Mouse (Mus musculus): ENCODE data around the gene Ptpn12.

The Ptpn12 gene

GRCm38 (mm10) chr5:21030226-21030625, 25.5 kb downstream of the Ptpn12 start:
- DNase-seq (ENCODE audit: extremely low read depth, low read depth): peak; percentile 87

- no peak for DNase-seq (ENCODE audit: extremely low read depth, low read depth)
These were observed 38.6 kb downstream of the Ptpn12 start for GRCm38 (mm10) chr5:21017075-21017474.

GRCm38 (mm10) chr5:21010908-21011307, 44.8 kb downstream of the Ptpn12 start:
- DNase-seq (ENCODE audit: extremely low read depth, low read depth): no peak

GRCm38 (mm10) chr5:21002723-21003122, 53.0 kb downstream of the Ptpn12 start:
- DNase-seq (ENCODE audit: extremely low read depth, low read depth): peak; percentile 100

- DNase-seq (ENCODE audit: extremely low read depth, low read depth): peak; percentile 57
These were observed 53.9 kb downstream of the Ptpn12 start for GRCm38 (mm10) chr5:21001622-21002315.

- no peak for DNase-seq (ENCODE audit: extremely low read depth, low read depth)
These were observed 57.3 kb downstream of the Ptpn12 start for GRCm38 (mm10) chr5:20998427-20998826.

- DNase-seq (ENCODE audit: extremely low read depth, low read depth): no peak
These were observed 58.2 kb downstream of the Ptpn12 start for GRCm38 (mm10) chr5:20997555-20997954.

GRCm38 (mm10) chr5:20990062-20990809, 65.5 kb downstream of the Ptpn12 start:
- no peak for DNase-seq (ENCODE audit: extremely low read depth, low read depth)

GRCm38 (mm10) chr5:20986271-20986670, 69.4 kb downstream of the Ptpn12 start:
- DNase-seq (ENCODE audit: extremely low read depth, low read depth): no peak

GRCm38 (mm10) chr5:20983505-20983904, 72.2 kb downstream of the Ptpn12 start:
- no peak for DNase-seq (ENCODE audit: extremely low read depth, low read depth)

- no peak for DNase-seq (ENCODE audit: extremely low read depth, low read depth)
These were observed 81.0 kb downstream of the Ptpn12 start for GRCm38 (mm10) chr5:20974690-20975089.

- no peak for DNase-seq (ENCODE audit: extremely low read depth, low read depth)
These were observed 81.7 kb downstream of the Ptpn12 start for GRCm38 (mm10) chr5:20973999-20974398.

GRCm38 (mm10) chr5:20973069-20973468, 82.6 kb downstream of the Ptpn12 start:
- peak; percentile 50 for DNase-seq (ENCODE audit: extremely low read depth, low read depth)

- DNase-seq (ENCODE audit: extremely low read depth, low read depth): peak; percentile 60
These were observed 86.7 kb downstream of the Ptpn12 start for GRCm38 (mm10) chr5:20968963-20969362.

GRCm38 (mm10) chr5:20968493-20968892, 87.2 kb downstream of the Ptpn12 start:
- DNase-seq (ENCODE audit: extremely low read depth, low read depth): no peak

GRCm38 (mm10) chr5:20967942-20968341, 87.8 kb downstream of the Ptpn12 start:
- DNase-seq (ENCODE audit: extremely low read depth, low read depth): no peak

- no peak for DNase-seq (ENCODE audit: extremely low read depth, low read depth)
These were observed 91.3 kb downstream of the Ptpn12 start for GRCm38 (mm10) chr5:20964446-20964845.

GRCm38 (mm10) chr5:20963295-20963694, 92.4 kb downstream of the Ptpn12 start:
- DNase-seq (ENCODE audit: extremely low read depth, low read depth): no peak

- no peak for DNase-seq (ENCODE audit: extremely low read depth, low read depth)
These were observed 94.8 kb downstream of the Ptpn12 start for GRCm38 (mm10) chr5:20960927-20961326.

- no peak for DNase-seq (ENCODE audit: extremely low read depth, low read depth)
These were observed 99.4 kb downstream of the Ptpn12 start, which contains the start of gene Rsbn1l for GRCm38 (mm10) chr5:20956298-20956697. TSS of gene Rsbn1l (minus strand) at chr5:20956398.

GRCm38 (mm10) chr5:20955114-20955835, 100.4 kb downstream of the Ptpn12 start:
- DNase-seq (ENCODE audit: extremely low read depth, low read depth): no peak

- DNase-seq (ENCODE audit: extremely low read depth, low read depth): no peak
These were observed 103.3 kb downstream of the Ptpn12 start for GRCm38 (mm10) chr5:20952337-20952925.
